Mouse (Mus musculus) ES-E14 (cell line): ENCODE results near the gene Hnrnpl.

Experiments
- CHD2 ChIP-seq: IDR thresholded peaks from 2 replicates; pipeline ENCODE4 v1.6.1; 2014; ENCODE audit warnings: mild to moderate bottlenecking, low read depth, low read length, inconsistent platforms
- ZNF384 ChIP-seq: IDR thresholded peaks from 2 replicates; pipeline ENCODE4 v1.6.1; 2012; ENCODE audit warnings: low read depth, low read length, inconsistent platforms

- TF ChIP-seq ZNF384 (no peak), CHD2 (peak; percentile 51)
These were observed 14.2 kb downstream of the Hnrnpl start for GRCm38 (mm10) chr7:28822556-28822955.
